Mouse (Mus musculus) midbrain, embryonic 11.5 days (tissue): Measurements from ENCODE around the gene Fam8a1. TPM values are rescaled to one million over a fixed set of nuclear protein-coding genes. Genes with fewer than 3 reads are reported as not detected.

Experiments
- ATAC-seq: fragments of 200-750 bp; cut with Nextera tagmentation; 2 replicates; pipeline ENCODE4 v1.8.0; 2017; ENCODE audit warnings: moderate TSS enrichment, moderate library complexity; ENCODE audit not compliant: low FRiP score
- DNase-seq: peaks from one replicate; pipeline ENCODE4 v3.0.0; 2015; ENCODE audit warnings: low spot score; ENCODE audit errors: missing footprints
- H3K27ac ChIP-seq: fragments of 300-500 bp; sonication (generic); 2 replicates; pipeline ENCODE4 v1.5.1; 2014; ENCODE audit warnings: low read depth, low read length
- H3K27me3 ChIP-seq: fragments of 300-500 bp; sonication (generic); 2 replicates; pipeline ENCODE4 v1.6.1; 2014; ENCODE audit warnings: mild to moderate bottlenecking, low read length, moderate library complexity, mixed read lengths; ENCODE audit not compliant: control insufficient read depth, insufficient read depth
- H3K36me3 ChIP-seq: fragments of 300-500 bp; sonication (generic); 2 replicates; pipeline ENCODE4 v1.6.1; 2014; ENCODE audit warnings: mild to moderate bottlenecking, low read length, moderate library complexity, mixed read lengths; ENCODE audit not compliant: control insufficient read depth, insufficient read depth
- H3K4me1 ChIP-seq: fragments of 300-500 bp; sonication (generic); 2 replicates; pipeline ENCODE4 v1.6.1; 2014; ENCODE audit warnings: low read length; ENCODE audit not compliant: control insufficient read depth, insufficient read depth
- H3K4me2 ChIP-seq: fragments of 300-500 bp; sonication (generic); 2 replicates; pipeline ENCODE4 v1.6.1; 2014; ENCODE audit warnings: mild to moderate bottlenecking, moderate library complexity
- H3K4me3 ChIP-seq: fragments of 300-500 bp; sonication (generic); 2 replicates; pipeline ENCODE4 v1.5.1; 2014; ENCODE audit warnings: low read depth, low read length
- H3K9ac ChIP-seq: fragments of 300-500 bp; sonication (generic); 2 replicates; pipeline ENCODE4 v1.6.1; 2014; ENCODE audit warnings: low read length
- H3K9me3 ChIP-seq: fragments of 300-500 bp; sonication (generic); 2 replicates; pipeline ENCODE4 v1.6.1; 2016; ENCODE audit warnings: low read length; ENCODE audit not compliant: control insufficient read depth
- WGBS: fragments of 180-500 bp; shearing (Covaris S2); extraction: QIAGEN DNeasy Blood & Tissue Kit; methylation state at CpG from one replicate; pipeline ENCODE4 v1.1.7; 2014; 5-methylcytosine and 5-hydroxymethylcytosine counted together
- polyA plus RNA-seq: library from polyadenylated mRNA; unstranded; fragments of >200 nt; fragmentation: Nextera tagmentation; extraction: Ambion mirVana; gene quantifications from 2 replicates; pipeline ENCODE4 v1.2.1, GENCODE M21; 2014

Fam8a1 gene
- polyA plus RNA-seq, 1 experiment from 2014 or later: 13.9 TPM

DNA sequence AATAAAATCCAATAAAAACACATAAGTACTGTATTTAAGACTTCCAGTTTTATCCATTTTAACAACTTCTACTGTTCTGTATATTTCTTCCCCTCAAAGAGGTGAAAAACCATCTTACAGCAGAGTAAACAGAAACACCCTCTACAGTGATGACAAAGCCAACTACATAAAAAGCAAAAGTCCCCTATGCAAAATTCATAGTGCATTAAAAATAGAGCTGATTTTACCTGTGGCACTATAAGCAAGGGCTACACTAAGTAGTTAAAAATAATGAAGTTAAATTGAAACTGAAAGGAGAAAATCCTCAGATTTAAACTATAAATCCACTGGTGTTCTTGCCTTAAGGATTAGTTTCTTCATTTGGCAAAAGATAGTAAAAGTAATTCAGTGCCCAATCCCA, 51.7 kb downstream of the Fam8a1 start:
- ATAC-seq (no peak), DNase-seq (no peak)
- no peaks in the 10 kb centered on the region for H3K27me3 ChIP-seq
- no peaks in the 10 kb centered on the region for H3K9me3 ChIP-seq
- no peak overlapping the region for H3K9ac ChIP-seq
- H3K4me3 ChIP-seq: no peak overlapping the region
- no peaks in the 10 kb centered on the region for H3K36me3 ChIP-seq
- H3K27ac ChIP-seq: no peak overlapping the region
- H3K4me2 ChIP-seq: no peak overlapping the region
- peaks cover 13% of the 10 kb centered on the region for H3K4me1 ChIP-seq

DNA sequence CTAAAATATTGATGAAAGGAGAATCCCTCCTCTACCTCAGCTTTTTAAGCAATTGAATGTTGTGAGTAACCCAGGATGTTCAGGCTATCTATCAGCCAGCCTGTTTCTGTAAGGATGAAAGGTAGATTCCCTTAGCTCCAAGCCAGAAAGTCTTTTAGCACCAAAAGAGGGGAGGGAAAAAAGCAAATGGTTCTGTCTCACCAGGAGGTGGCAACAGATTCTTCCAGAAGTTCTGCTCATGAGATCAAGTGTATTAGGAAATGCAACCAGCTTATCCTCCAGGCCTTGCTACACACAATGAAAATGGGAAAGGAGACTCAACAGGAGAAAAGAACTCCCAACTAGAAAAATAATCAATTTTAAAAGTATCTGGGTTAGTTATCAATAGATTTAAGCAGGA, 55.0 kb downstream of the Fam8a1 start:
- H3K36me3 ChIP-seq: no peaks in the 10 kb centered on the region
- H3K4me1 ChIP-seq: peaks cover 15% of the 10 kb centered on the region
- DNase-seq (no peak), ATAC-seq (no peak)
- no peak overlapping the region for H3K4me2 ChIP-seq
- H3K27me3 ChIP-seq: no peaks in the 10 kb centered on the region
- no peak overlapping the region for H3K27ac ChIP-seq
- H3K9me3 ChIP-seq: no peaks in the 10 kb centered on the region
- H3K9ac ChIP-seq: no peak overlapping the region
- no peak overlapping the region for H3K4me3 ChIP-seq

DNA sequence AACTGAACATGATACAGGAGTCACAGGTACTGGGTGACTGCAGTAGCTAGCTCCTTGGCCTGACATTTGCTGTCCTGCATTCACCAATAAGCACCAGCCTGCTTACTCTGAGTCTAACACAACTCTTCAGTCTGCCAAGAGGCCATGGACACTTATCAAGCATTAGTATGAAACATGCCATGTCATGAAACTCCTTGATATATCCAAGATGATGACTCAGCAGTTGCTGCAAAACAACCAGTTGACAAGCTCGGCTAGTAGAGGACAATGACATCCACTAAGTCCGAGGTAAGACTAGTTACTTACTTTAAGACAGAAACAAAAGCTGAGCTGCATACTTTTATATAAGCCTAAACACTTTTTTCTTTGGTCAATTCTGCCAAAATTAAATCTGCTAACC, 55.9 kb downstream of the Fam8a1 start:
- DNase-seq: peak; percentile 78
- Histone ChIP-seq H3K9ac (no peak overlapping the region), H3K36me3 (no peaks in the 10 kb centered on the region), H3K4me2 (peak overlapping the region; percentile 57), H3K4me1 (peaks cover 15% of the 10 kb centered on the region), H3K27ac (no peak overlapping the region), H3K9me3 (no peaks in the 10 kb centered on the region), H3K4me3 (no peak overlapping the region), H3K27me3 (no peaks in the 10 kb centered on the region)
- WGBS: 31% methylated on average over 2 of the region's 2 CpGs
- no peak for ATAC-seq

- no peaks in the 10 kb centered on the region for H3K27me3 ChIP-seq
- ATAC-seq (no peak), DNase-seq (peak; percentile 93)
- H3K27ac ChIP-seq: peak overlapping the region; percentile 90
- H3K36me3 ChIP-seq: no peaks in the 10 kb centered on the region
- under 1% methylated on average over 30 of the region's 30 CpGs for WGBS
- peak overlapping the region; percentile 96 for H3K9ac ChIP-seq
- H3K4me2 ChIP-seq: peak overlapping the region; percentile 57
- peak overlapping the region; percentile 99 for H3K4me3 ChIP-seq
- peaks cover 15% of the 10 kb centered on the region for H3K4me1 ChIP-seq
- no peaks in the 10 kb centered on the region for H3K9me3 ChIP-seq
Observed at GRCm38 (mm10) chr13:46726288-46727037, 57.1 kb downstream of the Fam8a1 start.

DNA sequence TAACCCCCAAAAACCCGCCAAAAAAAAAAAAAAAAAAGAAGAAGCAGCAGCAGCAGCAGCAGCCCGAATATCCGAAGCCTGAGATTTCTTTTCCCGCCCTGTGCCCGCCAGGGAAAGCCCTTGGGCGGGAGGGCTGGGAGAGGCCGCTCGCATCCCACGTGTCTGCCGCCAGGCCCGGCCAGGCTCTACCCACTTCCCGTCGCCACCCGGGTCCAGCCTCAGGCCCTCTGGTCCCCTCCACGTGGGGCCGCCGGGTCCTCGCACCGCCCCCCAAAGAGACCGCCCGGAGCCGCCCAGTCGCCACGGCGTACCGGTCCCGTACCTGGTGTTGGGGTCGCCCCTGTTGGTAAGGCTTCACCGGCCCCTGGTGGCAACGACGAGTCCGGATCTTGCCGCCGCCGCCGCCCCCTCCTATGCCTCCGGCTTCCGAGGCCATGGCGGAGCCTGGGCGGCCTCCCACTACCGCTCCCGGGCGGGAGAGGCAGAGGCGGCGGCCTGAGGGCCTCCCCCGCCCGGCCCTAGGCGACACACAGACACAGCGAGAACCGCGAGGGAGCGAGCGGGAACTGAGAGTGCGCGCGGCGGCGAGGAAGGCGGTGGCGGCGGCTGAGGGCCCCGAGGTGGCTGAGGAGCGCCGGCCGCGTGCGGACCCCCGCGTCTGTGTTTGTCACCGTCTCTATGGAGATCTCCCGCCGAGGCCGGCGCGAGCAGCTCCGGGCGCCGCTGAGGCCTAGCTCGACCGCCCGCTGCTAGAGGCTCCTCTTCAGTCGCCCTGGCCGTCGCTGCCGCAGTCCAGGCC, 57.9 kb downstream of the Fam8a1 start:
- Histone ChIP-seq H3K4me1 (peaks cover 15% of the 10 kb centered on the region), H3K4me3 (peak overlapping the region; percentile 99), H3K9me3 (no peaks in the 10 kb centered on the region), H3K9ac (peak overlapping the region; percentile 96), H3K27me3 (no peaks in the 10 kb centered on the region), H3K4me2 (peak overlapping the region; percentile 57), H3K36me3 (no peaks in the 10 kb centered on the region), H3K27ac (peak overlapping the region; percentile 90)
- ATAC-seq (peak; percentile 87), DNase-seq (peak; percentile 95)
- WGBS: under 1% methylated on average over 79 of the region's 85 CpGs

Other genes with a start within 250 kb of the Fam8a1 start
- gene Cap2, start 167.7 kb upstream of the Fam8a1 start, polyA plus RNA-seq: 9.9 and 11.4 TPM in 2 replicates
- 40.6 and 50.4 TPM in 2 replicates for gene Nup153, start 58.4 kb downstream of the Fam8a1 start, polyA plus RNA-seq